Mouse (Mus musculus) retina, adult 2 months (tissue): Measurements from ENCODE around the gene Ttll8.

Experiments used
- DNase-seq: peaks from one replicate; pipeline ENCODE4 v3.0.0-alpha.2; 2012; ENCODE audit warnings: low read depth, low spot score

The Ttll8 gene

GRCm38 (mm10) chr15:88883342-88883741 lies 70.9 kb downstream of the Ttll8 start:
- DNase-seq, result no peak

GRCm38 (mm10) chr15:88882851-88883250 lies 71.4 kb downstream of the Ttll8 start:
- DNase-seq, result no peak

- DNase-seq, result no peak
Observed at GRCm38 (mm10) chr15:88881253-88882044, 72.8 kb downstream of the Ttll8 start.

GRCm38 (mm10) chr15:88877021-88877400 lies 77.2 kb downstream of the Ttll8 start:
- no peak for DNase-seq

GRCm38 (mm10) chr15:88876155-88877020 lies 77.8 kb downstream of the Ttll8 start:
- peak; percentile 44 for DNase-seq

- no peak for DNase-seq
Observed at GRCm38 (mm10) chr15:88875625-88876081, 78.6 kb downstream of the Ttll8 start.

GRCm38 (mm10) chr15:88874477-88874876 lies 79.7 kb downstream of the Ttll8 start:
- no peak for DNase-seq

GRCm38 (mm10) chr15:88874061-88874460 lies 80.2 kb downstream of the Ttll8 start:
- DNase-seq, result no peak

- DNase-seq, result no peak
Observed at GRCm38 (mm10) chr15:88870418-88871185, 83.6 kb downstream of the Ttll8 start.

- DNase-seq, result no peak
Observed at GRCm38 (mm10) chr15:88868024-88868742, 86.0 kb downstream of the Ttll8 start.

GRCm38 (mm10) chr15:88867368-88868023 lies 86.7 kb downstream of the Ttll8 start:
- DNase-seq, result no peak

GRCm38 (mm10) chr15:88866934-88867356 lies 87.3 kb downstream of the Ttll8 start:
- no peak for DNase-seq

GRCm38 (mm10) chr15:88865888-88866695 lies 88.1 kb downstream of the Ttll8 start:
- no peak for DNase-seq

- DNase-seq, result no peak
Observed at GRCm38 (mm10) chr15:88865061-88865460, 89.2 kb downstream of the Ttll8 start.

- no peak for DNase-seq
Observed at GRCm38 (mm10) chr15:88864270-88865030, 89.8 kb downstream of the Ttll8 start.

GRCm38 (mm10) chr15:88863695-88864231 lies 90.5 kb downstream of the Ttll8 start:
- peak; percentile 67 for DNase-seq

GRCm38 (mm10) chr15:88862881-88863694 lies 91.1 kb downstream of the Ttll8 start:
- no peak for DNase-seq
